Mouse (Mus musculus) limb, embryonic 11.5 days (tissue): ENCODE data around the gene Ispd. TPM values are rescaled to one million over a fixed set of nuclear protein-coding genes. Genes with fewer than 3 reads are reported as not detected.

Experiments used
- ATAC-seq: fragments of 200-750 bp; cut with Nextera tagmentation; 2 replicates; pipeline ENCODE4 v1.8.0; 2017; ENCODE audit warnings: low read depth; ENCODE audit not compliant: insufficient number of reproducible peaks, low FRiP score, low TSS enrichment
- DNase-seq: peaks from one replicate; pipeline ENCODE4 v3.0.0-alpha.2; 2015; ENCODE audit warnings: low spot score
- H3K27ac ChIP-seq: fragments of 300-500 bp; sonication (generic); replicated peaks from 2 replicates; pipeline ENCODE4 v1.5.1; 2014; ENCODE audit warnings: low read depth, mild to moderate bottlenecking, low read length
- H3K27me3 ChIP-seq: fragments of 300-500 bp; sonication (generic); 2 replicates; pipeline ENCODE4 v1.6.1; 2014; ENCODE audit warnings: mild to moderate bottlenecking, low read length, mixed read lengths; ENCODE audit not compliant: control insufficient read depth, insufficient read depth
- H3K36me3 ChIP-seq: fragments of 300-500 bp; sonication (generic); 2 replicates; pipeline ENCODE4 v1.6.1; 2014; ENCODE audit warnings: mild to moderate bottlenecking, low read length, moderate library complexity, mixed read lengths; ENCODE audit not compliant: control insufficient read depth, insufficient read depth
- H3K4me1 ChIP-seq: fragments of 300-500 bp; sonication (generic); 2 replicates; pipeline ENCODE4 v1.6.1; 2014; ENCODE audit warnings: low read length, mixed read lengths; ENCODE audit not compliant: control insufficient read depth, insufficient read depth
- H3K4me2 ChIP-seq: fragments of 300-500 bp; sonication (generic); 2 replicates; pipeline ENCODE4 v1.6.1; 2014; ENCODE audit warnings: low read depth, mild to moderate bottlenecking, moderate library complexity; ENCODE audit not compliant: severe bottlenecking
- H3K4me3 ChIP-seq: fragments of 300-500 bp; sonication (generic); 2 replicates; pipeline ENCODE4 v1.5.1; 2014; ENCODE audit warnings: low read depth, low read length
- H3K9ac ChIP-seq: fragments of 300-500 bp; sonication (generic); 2 replicates; pipeline ENCODE4 v1.6.1; 2014; ENCODE audit warnings: mild to moderate bottlenecking, low read length
- H3K9me3 ChIP-seq: fragments of 300-500 bp; sonication (generic); 2 replicates; pipeline ENCODE4 v1.6.1; 2016; ENCODE audit warnings: low read length; ENCODE audit not compliant: control insufficient read depth
- WGBS: fragments of 180-500 bp; shearing (Covaris S2); extraction: QIAGEN DNeasy Blood & Tissue Kit; methylation state at CpG from one replicate; pipeline ENCODE4 v1.1.7; 2014; 5-methylcytosine and 5-hydroxymethylcytosine counted together
- polyA plus RNA-seq: library from polyadenylated mRNA; unstranded; fragments of >200 nt; fragmentation: Nextera tagmentation; extraction: Ambion mirVana; gene quantifications from 2 replicates; pipeline ENCODE4 v1.2.1, GENCODE M21; 2014

Gene Ispd
- polyA plus RNA-seq: 5.1 and 5.5 TPM in 2 replicates

- peak within 1 kb of the TSS; percentile 56 for H3K4me3 ChIP-seq
- no peaks in the 10 kb centered on the region for H3K9me3 ChIP-seq
- H3K36me3 ChIP-seq: no peaks in the 10 kb centered on the region
- under 1% methylated on average over 64 of the region's 64 CpGs for WGBS
- ATAC-seq (peak; percentile 90), DNase-seq (peak; percentile 89)
- H3K27me3 ChIP-seq: no peaks in the 10 kb centered on the region
- H3K9ac ChIP-seq: peak within 1 kb of the TSS; percentile 91
- peak within 1 kb of the TSS; percentile 84 for H3K27ac ChIP-seq
- peak within 1 kb of the TSS; percentile 50 for H3K4me2 ChIP-seq
- no peaks in the 10 kb centered on the region for H3K4me1 ChIP-seq
Measured at GRCm38 (mm10) chr12:36381441-36382340, at the start of gene Ispd, which contains the start of gene D630036H23Rik. TSS of gene Ispd (plus strand) at chr12:36381450. TSS of gene D630036H23Rik (minus strand) at chr12:36382181.

GRCm38 (mm10) chr12:36332676-36333075 is 48.6 kb upstream of the Ispd start:
- 92% methylated on average over 1 of the region's 1 CpGs for WGBS
- no peaks in the 10 kb centered on the region for H3K4me1 ChIP-seq
- ATAC-seq (no peak), DNase-seq (no peak)
- no peak overlapping the region for H3K27ac ChIP-seq
- H3K4me2 ChIP-seq: no peak overlapping the region
- H3K9me3 ChIP-seq: no peaks in the 10 kb centered on the region
- H3K9ac ChIP-seq: no peak overlapping the region
- no peaks in the 10 kb centered on the region for H3K36me3 ChIP-seq
- no peak overlapping the region for H3K4me3 ChIP-seq
- no peaks in the 10 kb centered on the region for H3K27me3 ChIP-seq

GRCm38 (mm10) chr12:36333837-36334281 is 47.4 kb upstream of the Ispd start:
- H3K36me3 ChIP-seq: no peaks in the 10 kb centered on the region
- 72% methylated on average over 9 of the region's 9 CpGs for WGBS
- H3K27ac ChIP-seq: no peak overlapping the region
- H3K4me2 ChIP-seq: no peak overlapping the region
- no peaks in the 10 kb centered on the region for H3K27me3 ChIP-seq
- H3K4me1 ChIP-seq: no peaks in the 10 kb centered on the region
- no peak overlapping the region for H3K9ac ChIP-seq
- DNase-seq (no peak), ATAC-seq (no peak)
- no peak overlapping the region for H3K4me3 ChIP-seq
- H3K9me3 ChIP-seq: no peaks in the 10 kb centered on the region

GRCm38 (mm10) chr12:36344131-36344530 is 37.1 kb upstream of the Ispd start:
- Histone ChIP-seq H3K4me2 (no peak overlapping the region), H3K4me1 (no peaks in the 10 kb centered on the region), H3K27me3 (no peaks in the 10 kb centered on the region), H3K4me3 (no peak overlapping the region), H3K9ac (no peak overlapping the region), H3K27ac (no peak overlapping the region), H3K9me3 (no peaks in the 10 kb centered on the region), H3K36me3 (no peaks in the 10 kb centered on the region)
- WGBS: 84% methylated on average over 4 of the region's 4 CpGs
- DNase-seq (no peak), ATAC-seq (no peak)

- no peaks in the 10 kb centered on the region for H3K4me1 ChIP-seq
- H3K27ac ChIP-seq: no peak overlapping the region
- H3K27me3 ChIP-seq: no peaks in the 10 kb centered on the region
- H3K4me2 ChIP-seq: no peak overlapping the region
- no peak for DNase-seq
- H3K9ac ChIP-seq: no peak overlapping the region
- no peak overlapping the region for H3K4me3 ChIP-seq
- H3K9me3 ChIP-seq: no peaks in the 10 kb centered on the region
- ATAC-seq: no peak
- 71% methylated on average over 3 of the region's 3 CpGs for WGBS
- H3K36me3 ChIP-seq: no peaks in the 10 kb centered on the region
Measured at GRCm38 (mm10) chr12:36360064-36360463, 21.2 kb upstream of the Ispd start.

- Histone ChIP-seq H3K9ac (no peak overlapping the region), H3K36me3 (no peaks in the 10 kb centered on the region), H3K4me1 (no peaks in the 10 kb centered on the region), H3K9me3 (no peaks in the 10 kb centered on the region), H3K27me3 (no peaks in the 10 kb centered on the region), H3K27ac (no peak overlapping the region), H3K4me3 (no peak overlapping the region), H3K4me2 (no peak overlapping the region)
- WGBS: 92% methylated on average over 5 of the region's 5 CpGs
- no peak for ATAC-seq
- no peak for DNase-seq
Measured at GRCm38 (mm10) chr12:36360693-36361092, 20.6 kb upstream of the Ispd start.

- Histone ChIP-seq H3K4me3 (no peak overlapping the region), H3K4me1 (no peaks in the 10 kb centered on the region), H3K9me3 (no peaks in the 10 kb centered on the region), H3K27ac (no peak overlapping the region), H3K27me3 (no peaks in the 10 kb centered on the region), H3K9ac (no peak overlapping the region), H3K4me2 (no peak overlapping the region), H3K36me3 (no peaks in the 10 kb centered on the region)
- DNase-seq (no peak), ATAC-seq (no peak)
- 90% methylated on average over 4 of the region's 4 CpGs for WGBS
Measured at GRCm38 (mm10) chr12:36364013-36364412, 17.2 kb upstream of the Ispd start.

GRCm38 (mm10) chr12:36373237-36373998 is 7.8 kb upstream of the Ispd start:
- no peaks in the 10 kb centered on the region for H3K27me3 ChIP-seq
- WGBS: 58% methylated on average over 4 of the region's 4 CpGs
- DNase-seq: no peak
- H3K36me3 ChIP-seq: no peaks in the 10 kb centered on the region
- H3K4me3 ChIP-seq: no peak overlapping the region
- no peak overlapping the region for H3K27ac ChIP-seq
- no peak overlapping the region for H3K4me2 ChIP-seq
- H3K4me1 ChIP-seq: no peaks in the 10 kb centered on the region
- no peaks in the 10 kb centered on the region for H3K9me3 ChIP-seq
- H3K9ac ChIP-seq: no peak overlapping the region
- ATAC-seq: no peak
